Mouse (Mus musculus) hindbrain, embryonic 11.5 days (tissue): ENCODE measurements around the gene Col13a1. TPM values are rescaled to one million over a fixed set of nuclear protein-coding genes. Genes with fewer than 3 reads are reported as not detected.
A peak's percentile ranks its signal among the peaks of the same experiment; 100 is the strongest.

Source experiments
- ATAC-seq: fragments of 200-750 bp; cut with Nextera tagmentation; 2 replicates; pipeline ENCODE4 v1.8.0; 2017; ENCODE audit warnings: mild to moderate bottlenecking, moderate TSS enrichment, moderate library complexity; ENCODE audit not compliant: low FRiP score
- DNase-seq: peaks from one replicate; pipeline ENCODE4 v3.0.0-alpha.2; 2015; ENCODE audit warnings: low spot score
- H3K27ac ChIP-seq: fragments of 300-500 bp; sonication (generic); 2 replicates; pipeline ENCODE4 v1.5.1; 2014; ENCODE audit warnings: mild to moderate bottlenecking, low read depth, low read length
- H3K27me3 ChIP-seq: fragments of 300-500 bp; sonication (generic); 2 replicates; pipeline ENCODE4 v1.6.1; 2014; ENCODE audit warnings: mild to moderate bottlenecking, low read length, moderate library complexity, mixed read lengths; ENCODE audit not compliant: control insufficient read depth, insufficient read depth
- H3K36me3 ChIP-seq: fragments of 300-500 bp; sonication (generic); 2 replicates; pipeline ENCODE4 v1.6.1; 2014; ENCODE audit warnings: mild to moderate bottlenecking, low read length, moderate library complexity, mixed read lengths; ENCODE audit not compliant: control insufficient read depth, insufficient read depth
- H3K4me1 ChIP-seq: fragments of 300-500 bp; sonication (generic); replicated peaks from 2 replicates; pipeline ENCODE4 v1.6.1; 2014; ENCODE audit warnings: low read length, mixed read lengths; ENCODE audit not compliant: control insufficient read depth, insufficient read depth
- H3K4me2 ChIP-seq: fragments of 300-500 bp; sonication (generic); replicated peaks from 2 replicates; pipeline ENCODE4 v1.6.1; 2014; ENCODE audit warnings: mild to moderate bottlenecking, low read depth, low read length
- H3K4me3 ChIP-seq: fragments of 300-500 bp; sonication (generic); 2 replicates; pipeline ENCODE4 v1.5.1; 2014; ENCODE audit warnings: low read depth, low read length
- H3K9ac ChIP-seq: fragments of 300-500 bp; sonication (generic); 2 replicates; pipeline ENCODE4 v1.6.1; 2014; ENCODE audit warnings: low read depth, low read length
- H3K9me3 ChIP-seq: fragments of 300-500 bp; sonication (generic); 2 replicates; pipeline ENCODE4 v1.6.1; 2016; ENCODE audit warnings: low read length; ENCODE audit not compliant: control insufficient read depth
- WGBS: fragments of 180-500 bp; shearing (Covaris S2); extraction: QIAGEN DNeasy Blood & Tissue Kit; methylation state at CpG from one replicate; pipeline ENCODE4 v1.1.7; 2014; 5-methylcytosine and 5-hydroxymethylcytosine counted together
- polyA plus RNA-seq: library from polyadenylated mRNA; unstranded; fragments of >200 nt; fragmentation: Nextera tagmentation; extraction: Ambion mirVana; gene quantifications from 2 replicates; pipeline ENCODE4 v1.2.1, GENCODE M21; 2014

Col13a1 gene
- polyA plus RNA-seq, 1 experiment from 2014 or later: 1.5 TPM

- Histone ChIP-seq H3K36me3 (no peaks in the 10 kb centered on the region), H3K4me1 (no peaks in the 10 kb centered on the region), H3K4me3 (no peak overlapping the region), H3K9ac (no peak overlapping the region), H3K4me2 (no peak overlapping the region), H3K9me3 (no peaks in the 10 kb centered on the region), H3K27ac (no peak overlapping the region), H3K27me3 (no peaks in the 10 kb centered on the region)
- no peak for ATAC-seq
- no peak for DNase-seq
- 76% methylated on average over 6 of the region's 6 CpGs for WGBS
Measured at GRCm38 (mm10) chr10:62009981-62010500, 31.1 kb upstream of the Col13a1 start.

- WGBS: 80% methylated on average over 4 of the region's 4 CpGs
- no peaks in the 10 kb centered on the region for H3K27me3 ChIP-seq
Measured at GRCm38 (mm10) chr10:62007958-62008357, 29.1 kb upstream of the Col13a1 start.

GRCm38 (mm10) chr10:62006371-62006770 is 27.5 kb upstream of the Col13a1 start:
- H3K4me3 ChIP-seq: no peak overlapping the region
- no peak overlapping the region for H3K27ac ChIP-seq
- H3K36me3 ChIP-seq: no peaks in the 10 kb centered on the region
- H3K9me3 ChIP-seq: no peaks in the 10 kb centered on the region
- WGBS: 90% methylated on average over 8 of the region's 8 CpGs
- ATAC-seq (no peak), DNase-seq (no peak)
- H3K27me3 ChIP-seq: no peaks in the 10 kb centered on the region
- no peak overlapping the region for H3K4me2 ChIP-seq
- no peaks in the 10 kb centered on the region for H3K4me1 ChIP-seq
- H3K9ac ChIP-seq: no peak overlapping the region

More at GRCm38 (mm10) chr10:62007958-62008357, 29.1 kb upstream of the Col13a1 start:
- ATAC-seq (no peak), DNase-seq (no peak)
- no peak overlapping the region for H3K9ac ChIP-seq
- no peak overlapping the region for H3K4me3 ChIP-seq
- no peaks in the 10 kb centered on the region for H3K9me3 ChIP-seq
- H3K36me3 ChIP-seq: no peaks in the 10 kb centered on the region
- no peaks in the 10 kb centered on the region for H3K4me1 ChIP-seq
- no peak overlapping the region for H3K27ac ChIP-seq
- H3K4me2 ChIP-seq: no peak overlapping the region

GRCm38 (mm10) chr10:62000216-62000615 is 21.3 kb upstream of the Col13a1 start:
- Histone ChIP-seq H3K4me1 (no peaks in the 10 kb centered on the region), H3K9ac (no peak overlapping the region), H3K4me2 (no peak overlapping the region), H3K27me3 (no peaks in the 10 kb centered on the region), H3K36me3 (no peaks in the 10 kb centered on the region), H3K27ac (no peak overlapping the region), H3K4me3 (no peak overlapping the region), H3K9me3 (no peaks in the 10 kb centered on the region)
- DNase-seq (no peak), ATAC-seq (no peak)
- 88% methylated on average over 1 of the region's 1 CpGs for WGBS

GRCm38 (mm10) chr10:61999766-62000165 is 20.9 kb upstream of the Col13a1 start:
- DNase-seq: no peak
- Histone ChIP-seq H3K27ac (no peak overlapping the region), H3K27me3 (no peaks in the 10 kb centered on the region), H3K4me2 (no peak overlapping the region), H3K4me1 (no peaks in the 10 kb centered on the region), H3K36me3 (no peaks in the 10 kb centered on the region), H3K9ac (no peak overlapping the region), H3K9me3 (no peaks in the 10 kb centered on the region), H3K4me3 (no peak overlapping the region)
- WGBS: 81% methylated on average over 1 of the region's 1 CpGs
- no peak for ATAC-seq

- no peaks in the 10 kb centered on the region for H3K27me3 ChIP-seq
- ATAC-seq: no peak
- no peak overlapping the region for H3K27ac ChIP-seq
- H3K4me1 ChIP-seq: no peaks in the 10 kb centered on the region
- H3K4me2 ChIP-seq: no peak overlapping the region
- WGBS: 24% methylated on average over 11 of the region's 11 CpGs
- no peak overlapping the region for H3K9ac ChIP-seq
- no peak overlapping the region for H3K4me3 ChIP-seq
- no peaks in the 10 kb centered on the region for H3K9me3 ChIP-seq
- H3K36me3 ChIP-seq: no peaks in the 10 kb centered on the region
- DNase-seq: no peak
Measured at GRCm38 (mm10) chr10:61991481-61992424, 12.8 kb upstream of the Col13a1 start.

GRCm38 (mm10) chr10:61980424-61980823 is 1.5 kb upstream of the Col13a1 start:
- no peak for ATAC-seq
- Histone ChIP-seq H3K27ac (no peak overlapping the region), H3K36me3 (no peaks in the 10 kb centered on the region), H3K4me2 (no peak overlapping the region), H3K9me3 (no peaks in the 10 kb centered on the region), H3K4me3 (no peak overlapping the region), H3K27me3 (peaks cover 51% of the 10 kb centered on the region), H3K4me1 (peaks cover 6% of the 10 kb centered on the region; the same call in 1 of the 2 replicates), H3K9ac (no peak overlapping the region)
- WGBS: 4% methylated on average over 7 of the region's 7 CpGs
- DNase-seq: peak; percentile 93

- peaks cover 52% of the 10 kb centered on the region for H3K27me3 ChIP-seq
- H3K27ac ChIP-seq: no peak overlapping the region
- ATAC-seq (0 out of 2 replicates have a peak, but pooled peaks have one; percentile 25), DNase-seq (peak; percentile 69)
- H3K4me2 ChIP-seq: peak overlapping the region; percentile 87
- H3K9me3 ChIP-seq: no peaks in the 10 kb centered on the region
- H3K9ac ChIP-seq: peak overlapping the region; percentile 40; the same call in 1 of the 2 replicates
- under 1% methylated on average over 65 of the region's 65 CpGs for WGBS
- H3K36me3 ChIP-seq: no peaks in the 10 kb centered on the region
- peaks cover 6% of the 10 kb centered on the region; the same call in 1 of the 2 replicates for H3K4me1 ChIP-seq
- H3K4me3 ChIP-seq: peak overlapping the region; percentile 25
Measured at GRCm38 (mm10) chr10:61978112-61978865, 619 bp downstream of the Col13a1 start.
